Comparison of ENCODE assay signal across 14 mouse cellular contexts in the genomic region with DNA sequence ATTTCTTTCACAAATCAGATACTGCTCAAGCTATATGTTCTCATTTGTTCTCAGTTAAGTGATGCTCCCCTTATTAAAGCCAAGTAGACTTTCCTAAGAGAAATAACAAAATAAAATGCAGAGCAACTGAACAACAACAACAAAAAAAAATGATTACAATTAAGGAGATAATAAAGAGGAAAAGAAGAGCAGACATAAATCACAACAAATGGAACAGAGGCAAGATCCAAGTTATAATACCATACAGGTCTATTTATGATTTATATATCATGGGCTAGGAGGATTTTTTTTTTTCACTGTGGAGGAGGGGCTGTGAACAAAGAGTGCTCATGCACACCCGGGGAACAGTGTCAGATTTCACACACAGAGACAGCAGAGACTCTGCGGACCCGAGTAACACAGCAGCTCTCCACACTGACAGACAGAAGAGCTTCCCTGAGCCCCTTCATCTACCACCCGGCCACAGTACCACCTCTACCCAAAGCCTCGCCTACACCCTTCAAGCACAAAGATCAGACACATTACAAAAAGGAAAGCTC.
A peak's percentile ranks its signal among the peaks of the same experiment; 100 is the strongest.
DNase-seq lines count a peak whose midpoint lies in the region; ATAC-seq and TF ChIP-seq lines count a peak whose summit lies in the region.
"Had no signal": no experiment of that assay in that cellular context is flagged by ENCODE, and none has a peak within 500 bp of the region (broad histone marks: within the 10 kb centered on the region; RNA-seq: fewer than 3 reads in every experiment).

No protein-coding gene starts in this region.

- no peaks in the 10 kb centered on the region for H3K9me3 ChIP-seq in heart, postnatal 0 days (replicated peaks; ENCODE audit: control insufficient read depth, low read length)
- no peaks in the 10 kb centered on the region for H3K9me3 ChIP-seq in hindbrain, embryonic 13.5 days
- no peaks in the 10 kb centered on the region for H3K9me3 ChIP-seq in neural tube, embryonic 12.5 days

- H3K4me3 ChIP-seq in heart, postnatal 0 days (ENCODE audit: low read depth, low read length): no peak overlapping the region
- no peak overlapping the region for H3K4me3 ChIP-seq in hindbrain, embryonic 13.5 days
- H3K4me3 ChIP-seq in neural tube, embryonic 12.5 days: no peak overlapping the region

- ATAC-seq in heart, postnatal 0 days (ENCODE audit: insufficient read depth, low read depth): no peak
- no peak for ATAC-seq in hindbrain, embryonic 13.5 days (ENCODE audit: low FRiP score)
- no peak for ATAC-seq in neural tube, embryonic 12.5 days (ENCODE audit: low FRiP score, low read depth)
- ATAC-seq: intestine, postnatal 0 days had no signal

- no peak overlapping the region for H3K9ac ChIP-seq in heart, postnatal 0 days (replicated peaks; ENCODE audit: low read depth, low read length)
- peak overlapping the region; percentile 51 for H3K9ac ChIP-seq in hindbrain, embryonic 13.5 days
- H3K9ac ChIP-seq in neural tube, embryonic 12.5 days: no peak overlapping the region

- intact Hi-C loops in heart, postnatal 14 days (cut with DNase I): loop anchor here (5.0 to 10.0 kb wide), 2 partner anchors 279 to 341 kb away; partner anchors contain the start of gene Trim24

- DNase-seq in heart, postnatal 0 days (ENCODE audit: low spot score): no peak
- no peak for DNase-seq in heart, postnatal 14 days
- DNase-seq in embryo, embryonic 10.5 days (ENCODE audit: low spot score): peak; percentile 70
- no peak for DNase-seq in testis, postnatal 14 days (ENCODE audit: low spot score)
- no peak for DNase-seq in heart, adult 8-10 months (ENCODE audit: low spot score)
- no peak for DNase-seq in spleen, adult 18-20 months
- DNase-seq: B cell, adult 2 months; heart, adult 18-20 months; layer of hippocampus, adult 9-11 months; lung, postnatal 4 days; thymus, postnatal 14 days had no signal

- peaks cover 13% of the 10 kb centered on the region for H3K4me1 ChIP-seq in heart, postnatal 0 days (ENCODE audit: control insufficient read depth, insufficient read depth)
- peaks cover 27% of the 10 kb centered on the region for H3K4me1 ChIP-seq in hindbrain, embryonic 13.5 days (replicated peaks)
- H3K4me1 ChIP-seq in neural tube, embryonic 12.5 days: peaks cover 21% of the 10 kb centered on the region

- H3K36me3 ChIP-seq in heart, postnatal 0 days (replicated peaks; ENCODE audit: control insufficient read depth, insufficient read depth, low read length): no peaks in the 10 kb centered on the region
- no peaks in the 10 kb centered on the region for H3K36me3 ChIP-seq in hindbrain, embryonic 13.5 days
- no peaks in the 10 kb centered on the region for H3K36me3 ChIP-seq in neural tube, embryonic 12.5 days

- H3K27me3 ChIP-seq in heart, postnatal 0 days (ENCODE audit: control insufficient read depth, insufficient read depth, low read length): no peaks in the 10 kb centered on the region
- H3K27me3 ChIP-seq in hindbrain, embryonic 13.5 days: no peaks in the 10 kb centered on the region
- H3K27me3 ChIP-seq in neural tube, embryonic 12.5 days (replicated peaks): no peaks in the 10 kb centered on the region

- WGBS in heart, postnatal 0 days: 31% methylated on average over 5 of the region's 5 CpGs
- WGBS in hindbrain, embryonic 13.5 days: 12% methylated on average over 5 of the region's 5 CpGs
- WGBS in neural tube, embryonic 12.5 days: 15% methylated on average over 5 of the region's 5 CpGs

- no peak for TF ChIP-seq EP300 in heart, postnatal 0 days (IDR thresholded peaks at IDR 0.05; ENCODE audit: low read depth)

- no peak for TF ChIP-seq CTCF in heart, postnatal 0 days (IDR thresholded peaks at IDR 0.05; ENCODE audit: low read depth)

- H3K4me2 ChIP-seq in heart, postnatal 0 days (ENCODE audit: low read depth, low read length): no peak overlapping the region
- H3K4me2 ChIP-seq in hindbrain, embryonic 13.5 days: no peak overlapping the region
- H3K4me2 ChIP-seq in neural tube, embryonic 12.5 days (replicated peaks): no peak overlapping the region

- H3K27ac ChIP-seq in heart, postnatal 0 days (ENCODE audit: low read depth): 0 out of 2 replicates have a peak overlapping the region, but pooled peaks have one; percentile 15
- peak overlapping the region; percentile 92 for H3K27ac ChIP-seq in hindbrain, embryonic 13.5 days
- H3K27ac ChIP-seq in neural tube, embryonic 12.5 days: 0 out of 2 replicates have a peak overlapping the region, but pooled peaks have one; percentile 7

Comparison
In these comparisons a context has a peak if more than half of its experiments do, and no peak if none do; other contexts are left out.
1. H3K27ac ChIP-seq: peak in every context shown above with its lines; median percentile 92 in hindbrain, embryonic 13.5 days; 15 in heart, postnatal 0 days; 7 in neural tube, embryonic 12.5 days.